Mouse (Mus musculus): Measurements from ENCODE around the gene Tspan12. TPM values are rescaled to one million over a fixed set of nuclear protein-coding genes. Genes with fewer than 3 reads are reported as not detected.
"Not testable (repeated sequence)": the region's sequence is repeated elsewhere in the genome, so short reads cannot be mapped to it uniquely, and the experiment has no call there.

Gene Tspan12
- polyA plus RNA-seq, 1 experiment, result 27.9 TPM

- DNase-seq (ENCODE audit: low spot score), result no peak
Measured at GRCm38 (mm10) chr6:21828437-21828836, 23.9 kb downstream of the Tspan12 start.

- DNase-seq (ENCODE audit: low spot score), result no peak
Measured at GRCm38 (mm10) chr6:21828001-21828400, 24.3 kb downstream of the Tspan12 start.

GRCm38 (mm10) chr6:21823694-21824093 lies 28.6 kb downstream of the Tspan12 start:
- DNase-seq (ENCODE audit: low spot score), result no peak

- no peak for DNase-seq (ENCODE audit: low spot score)
Measured at GRCm38 (mm10) chr6:21823281-21823680, 29.0 kb downstream of the Tspan12 start.

- no peak for DNase-seq (ENCODE audit: low spot score)
Measured at GRCm38 (mm10) chr6:21822721-21823134, 29.6 kb downstream of the Tspan12 start.

- DNase-seq (ENCODE audit: low spot score), result no peak
Measured at GRCm38 (mm10) chr6:21818107-21818807, 34.1 kb downstream of the Tspan12 start.

- DNase-seq (ENCODE audit: low spot score), result no peak
Measured at GRCm38 (mm10) chr6:21806005-21806404, 46.3 kb downstream of the Tspan12 start.

GRCm38 (mm10) chr6:21805013-21805570 lies 47.2 kb downstream of the Tspan12 start:
- DNase-seq (ENCODE audit: low spot score), result no peak

- DNase-seq (ENCODE audit: low spot score), result no peak
Measured at GRCm38 (mm10) chr6:21803483-21804340, 48.6 kb downstream of the Tspan12 start.

GRCm38 (mm10) chr6:21798581-21798980 lies 53.7 kb downstream of the Tspan12 start:
- no peak for DNase-seq (ENCODE audit: low spot score)

- no peak for DNase-seq (ENCODE audit: low spot score)
Measured at GRCm38 (mm10) chr6:21797087-21797486, 55.2 kb downstream of the Tspan12 start.

- no peak for DNase-seq (ENCODE audit: low spot score)
Measured at GRCm38 (mm10) chr6:21796413-21796812, 55.9 kb downstream of the Tspan12 start.

GRCm38 (mm10) chr6:21795410-21795809 lies 56.9 kb downstream of the Tspan12 start:
- no peak for DNase-seq (ENCODE audit: low spot score)

- DNase-seq (ENCODE audit: low spot score), result no peak
Measured at GRCm38 (mm10) chr6:21795072-21795407, 57.3 kb downstream of the Tspan12 start.

GRCm38 (mm10) chr6:21794337-21795071 lies 57.8 kb downstream of the Tspan12 start:
- DNase-seq (ENCODE audit: low spot score), result no peak

GRCm38 (mm10) chr6:21791307-21791706 lies 61.0 kb downstream of the Tspan12 start:
- DNase-seq (ENCODE audit: low spot score), result no peak

GRCm38 (mm10) chr6:21790550-21791086 lies 61.7 kb downstream of the Tspan12 start:
- DNase-seq (ENCODE audit: low spot score), result no peak

GRCm38 (mm10) chr6:21790036-21790435 lies 62.3 kb downstream of the Tspan12 start:
- DNase-seq (ENCODE audit: low spot score), result no peak

- DNase-seq (ENCODE audit: low spot score), result not testable (repeated sequence)
Measured at GRCm38 (mm10) chr6:21789582-21789981, 62.7 kb downstream of the Tspan12 start.

- DNase-seq (ENCODE audit: low spot score), result no peak
Measured at GRCm38 (mm10) chr6:21787757-21788156, 64.6 kb downstream of the Tspan12 start.

- DNase-seq (ENCODE audit: low spot score), result no peak
Measured at GRCm38 (mm10) chr6:21787274-21787673, 65.0 kb downstream of the Tspan12 start.

Measured in urinary bladder, adult 2 months (tissue).